In the genomic region with DNA sequence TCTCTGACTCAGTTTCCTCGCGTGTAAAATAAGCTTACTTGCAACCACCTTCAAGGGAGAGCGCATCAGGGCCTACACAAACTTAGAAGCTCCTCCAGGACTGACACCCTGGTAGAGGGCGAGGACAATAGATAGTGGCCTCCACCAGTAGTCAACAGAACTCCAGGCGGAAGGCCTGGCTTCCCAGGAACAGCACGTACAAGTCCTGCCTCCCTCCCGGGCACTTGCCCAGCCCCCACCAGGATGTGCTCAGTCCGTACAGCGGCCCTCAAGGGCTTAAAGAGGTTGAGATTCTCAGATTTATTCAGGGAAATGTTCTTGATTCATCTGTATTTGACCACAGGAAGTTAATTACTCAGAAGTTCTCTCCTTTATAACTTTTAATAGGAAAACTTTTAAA, we compare ENCODE assay signal across 8 mouse cellular contexts. TPM values are rescaled to one million over a fixed set of nuclear protein-coding genes. Genes with fewer than 3 reads are reported as not detected.
DNase-seq lines count a peak whose midpoint lies in the region; ATAC-seq and TF ChIP-seq lines count a peak whose summit lies in the region.

No protein-coding gene starts in this region.

- H3K36me3 ChIP-seq in heart, embryonic 11.5 days (ENCODE audit: control insufficient read depth, insufficient read depth, low read length) = no peaks in the 10 kb centered on the region
- H3K36me3 ChIP-seq in kidney, embryonic 15.5 days = no peaks in the 10 kb centered on the region
- no peaks in the 10 kb centered on the region for H3K36me3 ChIP-seq in lung, postnatal 0 days (ENCODE audit: insufficient read depth, low read length)
- no peaks in the 10 kb centered on the region for H3K36me3 ChIP-seq in thymus, adult 2 months (ENCODE audit: control insufficient read depth, insufficient read depth, low read length)

- no peak overlapping the region for H3K27ac ChIP-seq in left cerebral cortex, adult 2 months
- H3K27ac ChIP-seq in heart, embryonic 11.5 days (ENCODE audit: low read depth, low read length) = no peak overlapping the region
- H3K27ac ChIP-seq in kidney, embryonic 15.5 days = no peak overlapping the region
- peak overlapping the region; percentile 91 for H3K27ac ChIP-seq in lung, postnatal 0 days (ENCODE audit: low read length)
- no peak overlapping the region for H3K27ac ChIP-seq in thymus, adult 2 months (ENCODE audit: control insufficient read depth, insufficient read depth, low read length)

- DNase-seq in left cerebral cortex, adult 2 months (ENCODE audit: extremely low spot score in 1 of 2, low spot score in 2 of 2) = no peak
- no peak for DNase-seq in left cerebral cortex, adult 18-20 months (ENCODE audit: low spot score in 2 of 2)
- peak; percentile 73 for DNase-seq in lung, postnatal 0 days (ENCODE audit: low spot score)
- DNase-seq in right cerebral cortex, postnatal 14 days = no peak
- DNase-seq in left cerebral cortex, adult 11 months (ENCODE audit: low spot score) = no peak
- DNase-seq in thymus, adult 2 months = no peak

- 31% methylated on average over 9 of the region's 9 CpGs for WGBS in heart, embryonic 11.5 days (ENCODE audit: insufficient replicate concordance)
- 40% methylated on average over 9 of the region's 9 CpGs for WGBS in kidney, embryonic 15.5 days
- WGBS in lung, postnatal 0 days = 31% methylated on average over 9 of the region's 9 CpGs
- 91% methylated on average over 9 of the region's 9 CpGs for WGBS in thymus, adult 2 months

- no peaks in the 10 kb centered on the region for H3K27me3 ChIP-seq in heart, embryonic 11.5 days (ENCODE audit: control insufficient read depth, insufficient read depth, low read length)
- peaks cover 12% of the 10 kb centered on the region; the same call in 1 of the 2 replicates for H3K27me3 ChIP-seq in kidney, embryonic 15.5 days
- H3K27me3 ChIP-seq in lung, postnatal 0 days (replicated peaks; ENCODE audit: insufficient read depth, low read length) = no peaks in the 10 kb centered on the region
- no peaks in the 10 kb centered on the region; the same call in 1 of the 2 replicates for H3K27me3 ChIP-seq in thymus, adult 2 months (ENCODE audit: control insufficient read depth, insufficient read depth, low read length)

- TF ChIP-seq CTCF in left cerebral cortex, adult 2 months (IDR thresholded peaks at IDR 0.05) = no peak
- no peak for TF ChIP-seq CTCF in lung, postnatal 0 days (IDR thresholded peaks at IDR 0.05)
- no peak for TF ChIP-seq CTCF in thymus, adult 2 months (IDR thresholded peaks at IDR 0.05; ENCODE audit: borderline replicate concordance, control insufficient read depth, extremely low read depth, insufficient read depth, low read length, poor library complexity)

- no peaks in the 10 kb centered on the region for H3K9me3 ChIP-seq in heart, embryonic 11.5 days (replicated peaks; ENCODE audit: control insufficient read depth, low read length)
- H3K9me3 ChIP-seq in kidney, embryonic 15.5 days (replicated peaks) = no peaks in the 10 kb centered on the region
- H3K9me3 ChIP-seq in lung, postnatal 0 days (ENCODE audit: low read length) = no peaks in the 10 kb centered on the region

- H3K4me2 ChIP-seq in heart, embryonic 11.5 days = peak overlapping the region; percentile 96
- peak overlapping the region; percentile 83 for H3K4me2 ChIP-seq in kidney, embryonic 15.5 days
- H3K4me2 ChIP-seq in lung, postnatal 0 days (replicated peaks; ENCODE audit: low read depth, low read length) = peak overlapping the region; percentile 97

- H3K4me3 ChIP-seq in left cerebral cortex, adult 2 months = peak overlapping the region; percentile 70; the same call in 1 of the 2 replicates
- H3K4me3 ChIP-seq in heart, embryonic 11.5 days (ENCODE audit: low read depth, low read length) = peak overlapping the region; percentile 66
- H3K4me3 ChIP-seq in kidney, embryonic 15.5 days (replicated peaks) = peak overlapping the region; percentile 66
- H3K4me3 ChIP-seq in lung, postnatal 0 days (ENCODE audit: low read depth, low read length) = peak overlapping the region; percentile 76
- H3K4me3 ChIP-seq in thymus, adult 2 months (ENCODE audit: control insufficient read depth, insufficient read depth, low read length) = no peak overlapping the region

- H3K4me1 ChIP-seq in heart, embryonic 11.5 days (ENCODE audit: control insufficient read depth, insufficient read depth, low read length) = peaks cover 3% of the 10 kb centered on the region; the same call in 1 of the 2 replicates
- H3K4me1 ChIP-seq in kidney, embryonic 15.5 days = peaks cover 25% of the 10 kb centered on the region
- peaks cover 5% of the 10 kb centered on the region; the same call in 1 of the 2 replicates for H3K4me1 ChIP-seq in lung, postnatal 0 days (ENCODE audit: insufficient read depth, low read depth, low read length)
- H3K4me1 ChIP-seq in thymus, adult 2 months (replicated peaks; ENCODE audit: control insufficient read depth, insufficient read depth, low read length) = peaks cover 13% of the 10 kb centered on the region; the same call in 1 of the 2 replicates

- ATAC-seq in heart, embryonic 11.5 days (replicated peaks; ENCODE audit: insufficient number of reproducible peaks, low FRiP score, low TSS enrichment) = no peak
- ATAC-seq in kidney, embryonic 15.5 days (replicated peaks; ENCODE audit: low FRiP score) = no peak
- ATAC-seq in lung, postnatal 0 days = peak; percentile 40

- intact Hi-C loops in left cerebral cortex, adult 2 months (cut with DNase I) = no loop called here

- TF ChIP-seq EP300 in lung, postnatal 0 days (IDR thresholded peaks at IDR 0.05) = no peak

- peak overlapping the region; percentile 75; the same call in 1 of the 2 replicates for H3K9ac ChIP-seq in heart, embryonic 11.5 days (ENCODE audit: low read depth, low read length)
- peak overlapping the region; percentile 52 for H3K9ac ChIP-seq in kidney, embryonic 15.5 days
- no peak overlapping the region for H3K9ac ChIP-seq in lung, postnatal 0 days (replicated peaks; ENCODE audit: low read depth)

- TF ChIP-seq POLR2A in thymus, adult 2 months (IDR thresholded peaks at IDR 0.05; ENCODE audit: control insufficient read depth, extremely low read depth, insufficient read depth, low read length, poor library complexity) = no peak

RNA-seq across cellular contexts. Expression of gene Cmtm8, which starts 1.1 kb away (rescaled TPM):
- total RNA-seq in left cerebral cortex, adult 2 months (2021) = 1 to 10 TPM; 1.6 to 1.8 TPM
- 1 to 10 TPM; 1.5 to 1.9 TPM for total RNA-seq in left cerebral cortex, adult 18-20 months (2021)
- polyA plus RNA-seq in heart, embryonic 11.5 days (2014; fragmentation: Nextera tagmentation; extraction: Ambion mirVana) = 14.4 and 16.2 TPM in 2 replicates
- 38.8 and 41.4 TPM in 2 replicates for polyA plus RNA-seq in kidney, embryonic 15.5 days (2015; fragmentation: Nextera tagmentation; extraction: Ambion mirVana)
- 130 and 147 TPM in 2 replicates for polyA plus RNA-seq in lung, postnatal 0 days (2015; fragmentation: Nextera tagmentation; extraction: Ambion mirVana)
- polyA plus RNA-seq in thymus, adult 2 months (2012; rRNA removed) = 11.9 and 15.4 TPM in 2 replicates
